Mouse (Mus musculus): Measurements from ENCODE around the gene Ddah1. TPM values are rescaled to one million over a fixed set of nuclear protein-coding genes. Genes with fewer than 3 reads are reported as not detected.

Ddah1 gene
- polyA plus RNA-seq, 1 experiment from 2014 or later, result 71.2 TPM

- Histone ChIP-seq H3K9me3 (ENCODE audit: control insufficient read depth, low read length) (no peaks in the 10 kb centered on the region), H3K27me3 (ENCODE audit: control insufficient read depth, insufficient read depth, low read length) (no peaks in the 10 kb centered on the region), H3K36me3 (ENCODE audit: control insufficient read depth, insufficient read depth, low read length) (no peaks in the 10 kb centered on the region), H3K27ac (ENCODE audit: low read depth, low read length) (no peak within 1 kb of the TSS), H3K4me3 (ENCODE audit: low read depth, low read length) (peak within 1 kb of the TSS; percentile 83), H3K4me1 (replicated peaks; ENCODE audit: control insufficient read depth, insufficient read depth, low read length) (peaks cover 4% of the 10 kb centered on the region; the same call in 1 of the 2 replicates), H3K4me2 (ENCODE audit: low read depth, low read length, severe bottlenecking) (peak within 1 kb of the TSS; percentile 46), H3K9ac (ENCODE audit: low read length) (peak within 1 kb of the TSS; percentile 40; the same call in 1 of the 2 replicates)
- WGBS, result 32% methylated on average over 11 of the region's 11 CpGs
- ATAC-seq (replicated peaks; ENCODE audit: low FRiP score), result no peak
- DNase-seq (ENCODE audit: low spot score), result no peak
These were observed 163.8 kb downstream of the Ddah1 start, which contains the start of gene Bcl10 for GRCm38 (mm10) chr3:145922019-145922854. Bcl10 (plus strand) TSS chr3:145922804.

- H3K36me3 ChIP-seq (ENCODE audit: control insufficient read depth, insufficient read depth, low read length), result no peaks in the 10 kb centered on the region
- no peaks in the 10 kb centered on the region for H3K27me3 ChIP-seq (ENCODE audit: control insufficient read depth, insufficient read depth, low read length)
- no peak overlapping the region for H3K9ac ChIP-seq (ENCODE audit: low read length)
- H3K27ac ChIP-seq (ENCODE audit: low read depth, low read length), result no peak overlapping the region
- no peaks in the 10 kb centered on the region for H3K9me3 ChIP-seq (ENCODE audit: control insufficient read depth, low read length)
- peaks cover 4% of the 10 kb centered on the region; the same call in 1 of the 2 replicates for H3K4me1 ChIP-seq (replicated peaks; ENCODE audit: control insufficient read depth, insufficient read depth, low read length)
- DNase-seq (ENCODE audit: low spot score) (no peak), ATAC-seq (replicated peaks; ENCODE audit: low FRiP score) (no peak)
- H3K4me2 ChIP-seq (ENCODE audit: low read depth, low read length, severe bottlenecking), result no peak overlapping the region
- no peak overlapping the region for H3K4me3 ChIP-seq (ENCODE audit: low read depth, low read length)
- 69% methylated on average over 3 of the region's 3 CpGs for WGBS
These were observed 164.5 kb downstream of the Ddah1 start for GRCm38 (mm10) chr3:145922971-145923370.

- DNase-seq (ENCODE audit: low spot score) (peak; percentile 99), ATAC-seq (replicated peaks; ENCODE audit: low FRiP score) (peak; percentile 100)
- Histone ChIP-seq H3K9ac (ENCODE audit: low read length) (peak overlapping the region; percentile 87), H3K4me1 (replicated peaks; ENCODE audit: control insufficient read depth, insufficient read depth, low read length) (peaks cover 4% of the 10 kb centered on the region; the same call in 1 of the 2 replicates), H3K27me3 (ENCODE audit: control insufficient read depth, insufficient read depth, low read length) (no peaks in the 10 kb centered on the region), H3K4me3 (ENCODE audit: low read depth, low read length) (peak overlapping the region; percentile 83), H3K36me3 (ENCODE audit: control insufficient read depth, insufficient read depth, low read length) (no peaks in the 10 kb centered on the region), H3K4me2 (ENCODE audit: low read depth, low read length, severe bottlenecking) (peak overlapping the region; percentile 63), H3K9me3 (ENCODE audit: control insufficient read depth, low read length) (no peaks in the 10 kb centered on the region), H3K27ac (ENCODE audit: low read depth, low read length) (peak overlapping the region; percentile 79)
- WGBS, result under 1% methylated on average over 58 of the region's 58 CpGs
These were observed 165.6 kb downstream of the Ddah1 start for GRCm38 (mm10) chr3:145923874-145924577.

GRCm38 (mm10) chr3:145924649-145925337, 166.3 kb downstream of the Ddah1 start:
- H3K27me3 ChIP-seq (ENCODE audit: control insufficient read depth, insufficient read depth, low read length), result no peaks in the 10 kb centered on the region
- H3K4me2 ChIP-seq (ENCODE audit: low read depth, low read length, severe bottlenecking), result peak overlapping the region; percentile 63
- peak overlapping the region; percentile 79 for H3K27ac ChIP-seq (ENCODE audit: low read depth, low read length)
- DNase-seq (ENCODE audit: low spot score) (no peak), ATAC-seq (replicated peaks; ENCODE audit: low FRiP score) (no peak)
- 5% methylated on average over 39 of the region's 39 CpGs for WGBS
- H3K9ac ChIP-seq (ENCODE audit: low read length), result peak overlapping the region; percentile 87
- no peaks in the 10 kb centered on the region for H3K36me3 ChIP-seq (ENCODE audit: control insufficient read depth, insufficient read depth, low read length)
- H3K4me3 ChIP-seq (ENCODE audit: low read depth, low read length), result peak overlapping the region; percentile 83
- peaks cover 4% of the 10 kb centered on the region; the same call in 1 of the 2 replicates for H3K4me1 ChIP-seq (replicated peaks; ENCODE audit: control insufficient read depth, insufficient read depth, low read length)
- H3K9me3 ChIP-seq (ENCODE audit: control insufficient read depth, low read length), result no peaks in the 10 kb centered on the region

GRCm38 (mm10) chr3:145925506-145925905, 167.0 kb downstream of the Ddah1 start:
- WGBS, result 81% methylated on average over 5 of the region's 5 CpGs
- Histone ChIP-seq H3K27me3 (ENCODE audit: control insufficient read depth, insufficient read depth, low read length) (no peaks in the 10 kb centered on the region), H3K4me2 (ENCODE audit: low read depth, low read length, severe bottlenecking) (peak overlapping the region; percentile 63; the same call in 1 of the 2 replicates), H3K4me3 (ENCODE audit: low read depth, low read length) (peak overlapping the region; percentile 83), H3K36me3 (ENCODE audit: control insufficient read depth, insufficient read depth, low read length) (no peaks in the 10 kb centered on the region), H3K27ac (ENCODE audit: low read depth, low read length) (no peak overlapping the region), H3K9me3 (ENCODE audit: control insufficient read depth, low read length) (no peaks in the 10 kb centered on the region), H3K4me1 (replicated peaks; ENCODE audit: control insufficient read depth, insufficient read depth, low read length) (peaks cover 4% of the 10 kb centered on the region; the same call in 1 of the 2 replicates), H3K9ac (ENCODE audit: low read length) (peak overlapping the region; percentile 25; the same call in 1 of the 2 replicates)
- no peak for DNase-seq (ENCODE audit: low spot score)
- no peak for ATAC-seq (replicated peaks; ENCODE audit: low FRiP score)

DNA sequence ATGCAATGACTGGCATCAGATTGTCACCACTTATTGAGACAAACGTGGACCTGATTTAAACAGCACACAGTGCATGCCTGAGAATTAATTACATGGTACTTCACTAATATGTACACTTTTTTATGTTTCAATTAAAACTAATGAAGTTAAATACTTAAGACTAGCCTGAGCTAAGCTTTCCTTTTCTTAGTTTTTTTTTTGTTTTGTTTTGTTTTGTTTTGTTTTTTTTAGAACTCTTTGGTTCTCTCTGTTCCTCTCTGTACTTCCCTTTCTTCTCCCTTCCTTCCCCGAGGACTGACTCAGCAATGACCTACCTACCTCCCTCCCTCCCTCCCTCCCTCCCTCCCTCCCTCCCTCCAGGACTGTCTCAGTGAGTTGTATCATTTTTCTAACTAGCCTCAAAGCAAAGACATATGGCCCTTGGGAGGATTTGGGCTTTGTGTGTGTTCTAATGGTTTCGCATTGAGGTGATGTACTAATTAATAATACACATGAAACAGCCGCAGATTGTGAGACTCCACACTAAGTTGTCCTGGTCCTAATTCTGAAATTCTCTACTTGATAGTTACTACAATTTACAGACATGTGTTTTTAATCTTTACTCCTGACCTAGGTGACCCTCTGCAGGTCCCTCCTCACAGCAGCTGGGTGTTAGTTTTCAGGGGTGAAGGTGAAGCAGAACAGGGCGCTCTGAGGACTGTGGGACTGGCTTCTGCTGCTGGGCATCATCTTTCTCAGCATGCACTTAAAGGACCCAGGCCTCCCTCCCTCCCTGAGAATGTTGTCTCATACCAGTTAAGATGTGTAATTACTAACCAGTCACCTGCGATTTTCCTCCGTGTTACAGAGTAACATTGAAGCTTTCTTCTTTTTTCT, 171.3 kb downstream of the Ddah1 start:
- Histone ChIP-seq H3K4me1 (replicated peaks; ENCODE audit: control insufficient read depth, insufficient read depth, low read length) (peaks cover 4% of the 10 kb centered on the region; the same call in 1 of the 2 replicates), H3K27ac (ENCODE audit: low read depth, low read length) (no peak overlapping the region), H3K9ac (ENCODE audit: low read length) (no peak overlapping the region), H3K9me3 (ENCODE audit: control insufficient read depth, low read length) (no peaks in the 10 kb centered on the region), H3K27me3 (ENCODE audit: control insufficient read depth, insufficient read depth, low read length) (no peaks in the 10 kb centered on the region), H3K36me3 (ENCODE audit: control insufficient read depth, insufficient read depth, low read length) (no peaks in the 10 kb centered on the region; the same call in 1 of the 2 replicates), H3K4me2 (ENCODE audit: low read depth, low read length, severe bottlenecking) (no peak overlapping the region), H3K4me3 (ENCODE audit: low read depth, low read length) (no peak overlapping the region)
- DNase-seq (ENCODE audit: low spot score) (no peak), ATAC-seq (replicated peaks; ENCODE audit: low FRiP score) (no peak)
- 70% methylated on average over 7 of the region's 7 CpGs for WGBS

GRCm38 (mm10) chr3:145933845-145934244, 175.4 kb downstream of the Ddah1 start:
- Histone ChIP-seq H3K4me3 (ENCODE audit: low read depth, low read length) (no peak overlapping the region), H3K9me3 (ENCODE audit: control insufficient read depth, low read length) (no peaks in the 10 kb centered on the region), H3K27me3 (ENCODE audit: control insufficient read depth, insufficient read depth, low read length) (no peaks in the 10 kb centered on the region), H3K4me2 (ENCODE audit: low read depth, low read length, severe bottlenecking) (no peak overlapping the region), H3K9ac (ENCODE audit: low read length) (no peak overlapping the region), H3K36me3 (ENCODE audit: control insufficient read depth, insufficient read depth, low read length) (no peaks in the 10 kb centered on the region; the same call in 1 of the 2 replicates), H3K4me1 (replicated peaks; ENCODE audit: control insufficient read depth, insufficient read depth, low read length) (peaks cover 2% of the 10 kb centered on the region; the same call in 1 of the 2 replicates), H3K27ac (ENCODE audit: low read depth, low read length) (no peak overlapping the region)
- ATAC-seq (replicated peaks; ENCODE audit: low FRiP score) (no peak), DNase-seq (ENCODE audit: low spot score) (no peak)
- 90% methylated on average over 9 of the region's 9 CpGs for WGBS

All from forebrain, embryonic 11.5 days (tissue).